Mouse (Mus musculus): ENCODE measurements at regions not wholly inside any gene's neighbourhood (a gene's known extent, or its start where the extent isn't known, plus 50 kb on each side); places are given as distances from the start of the nearest gene placed in this dataset.
A peak's percentile ranks its signal among the peaks of the same experiment; 100 is the strongest.

GRCm38 (mm10) chr16:52690272-52690671, 236.4 kb upstream of the Alcam start:
- peak; percentile 27 for TF ChIP-seq CTCF (IDR thresholded peaks at IDR 0.05; ENCODE audit: low read depth)
- no peak for TF ChIP-seq EP300 (optimal IDR thresholded peaks at IDR 0.05)
